Mouse (Mus musculus) mature B cell (primary cell): ENCODE data around the gene Samt2.
"Not testable (repeated sequence)": the region's sequence is repeated elsewhere in the genome, so short reads cannot be mapped to it uniquely, and the experiment has no call there.

Source experiments
- in situ Hi-C: fragments of 300-500 bp; cut with MboI; formaldehyde crosslinking; loops from 2 replicates; pipeline ENCODE4 v1.14.3; 2019

Gene Samt2

DNA sequence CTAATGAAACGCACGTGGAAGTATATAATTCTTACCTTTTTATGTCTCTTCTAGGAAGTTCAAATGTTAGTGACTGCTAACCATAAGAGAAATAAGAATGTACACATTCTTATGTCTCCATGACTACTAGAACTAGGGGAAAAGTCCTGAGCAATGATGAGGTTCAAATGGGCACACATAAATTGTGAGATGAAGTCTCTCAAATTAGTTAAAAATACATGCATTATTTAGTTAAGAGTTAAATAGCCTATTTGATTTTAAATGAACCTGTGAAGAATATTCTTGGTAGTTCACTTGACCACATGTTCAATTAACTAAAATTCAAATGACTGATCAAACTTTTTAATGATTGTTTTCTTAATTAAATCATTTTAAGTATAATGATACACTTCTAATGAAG, at the start of gene Samt2:
Gene Samt2 (minus strand): TSS at position 101 of the 400 bp plus-strand sequence.
- in situ Hi-C loops: not testable (repeated sequence)
